Mouse (Mus musculus) lung, postnatal 0 days (tissue): Measurements from ENCODE around the gene Pakap.

Experiments
- CTCF ChIP-seq: IDR thresholded peaks from 2 replicates; pipeline ENCODE4 v1.5.1; 2016; ENCODE audit warnings: antibody characterized with exemption, mild to moderate bottlenecking
- EP300 ChIP-seq: IDR thresholded peaks from 2 replicates; pipeline ENCODE4 v1.6.1; 2016; ENCODE audit warnings: antibody characterized with exemption, mild to moderate bottlenecking, control low read depth

DNA sequence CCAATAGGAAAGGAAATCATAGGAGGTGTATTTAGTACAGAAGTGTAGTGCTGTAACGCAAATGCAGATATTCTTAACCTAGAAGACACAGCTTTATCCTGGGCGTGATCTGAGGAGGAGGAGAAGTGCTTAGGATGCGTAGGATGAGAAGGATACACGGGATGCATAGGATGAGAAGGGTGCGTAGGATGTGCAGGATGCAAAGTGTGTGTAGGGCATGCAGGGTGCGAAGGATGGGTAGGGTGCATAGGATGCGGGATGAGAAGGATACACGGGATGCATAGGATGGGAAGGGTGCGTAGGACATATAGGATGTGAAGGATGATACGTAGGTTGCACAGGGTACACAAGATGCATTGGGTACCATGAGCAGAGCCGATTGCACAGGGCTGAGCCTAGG, 129.0 kb downstream of the Pakap start:
- TF ChIP-seq CTCF (no peak), EP300 (no peak)
